Mouse (Mus musculus) layer of hippocampus, adult 8-10 months (tissue): ENCODE data around the gene BC048671. TPM values are rescaled to one million over a fixed set of nuclear protein-coding genes. Genes with fewer than 3 reads are reported as not detected.

Experiments
- DNase-seq, 2 experiments: peaks; one replicate each; pipeline ENCODE4 v3.0.0; 2022; ENCODE audit warnings: low spot score in 2 of 2
- total RNA-seq, 4 experiments: library from RNA; stranded (reverse); gene quantifications; 2 replicates each; pipeline ENCODE4 v1.2.4; 2022

The BC048671 gene
- total RNA-seq, 4 experiments from 2014 or later = not detected

- no peak for DNase-seq
These were observed 49.0 kb downstream of the BC048671 start for GRCm38 (mm10) chr6:90350011-90350410.

Other genes with a start within 250 kb of the BC048671 start
- not detected for gene Vmn1r49, start 222.7 kb upstream of the BC048671 start, total RNA-seq
- gene Vmn1r50, start 199.8 kb upstream of the BC048671 start, total RNA-seq = not detected
- not detected for gene Vmn1r51, start 178.6 kb upstream of the BC048671 start, total RNA-seq
- gene Vmn1r52, start 126.4 kb upstream of the BC048671 start, total RNA-seq = not detected
- not detected for gene V1ra8, start 98.4 kb upstream of the BC048671 start, total RNA-seq
- gene Vmn1r53, start 76.8 kb upstream of the BC048671 start, total RNA-seq = not detected
- not detected for gene Vmn1r54, start 54.9 kb upstream of the BC048671 start, total RNA-seq
- not detected for gene Chst13, start 24.0 kb downstream of the BC048671 start, total RNA-seq
- gene Uroc1, start 32.1 kb downstream of the BC048671 start, total RNA-seq = not detected
- gene Zxdc, start 68.3 kb downstream of the BC048671 start, total RNA-seq = 10 to 100 TPM; 27.3 to 31.8 (median 30.4) TPM
- gene Cfap100, start 127.6 kb downstream of the BC048671 start, total RNA-seq = 10 to 100 TPM; 12.1 to 18.5 (median 13.7) TPM
- 10 to 100 TPM; 29.8 to 38.5 (median 34.8) TPM for gene Klf15, start 161.4 kb downstream of the BC048671 start, total RNA-seq
- gene Aldh1l1, start 185.2 kb downstream of the BC048671 start, total RNA-seq = 10 to 100 TPM; 40.8 to 52.0 (median 45.5) TPM